Mouse (Mus musculus): ENCODE results near the gene Sigmar1.
"Not testable (repeated sequence)": the region's sequence is repeated elsewhere in the genome, so short reads cannot be mapped to it uniquely, and the experiment has no call there.

- TF ChIP-seq POLR2A (IDR thresholded peaks at IDR 0.05; ENCODE audit: insufficient read depth, low read depth, low read length); CTCF (IDR thresholded peaks at IDR 0.05); EP300 (IDR thresholded peaks at IDR 0.05; ENCODE audit: insufficient read depth, low read depth, low read length): not testable (repeated sequence)
Measured at GRCm38 (mm10) chr4:41699783-41700182, 56.2 kb downstream of the Sigmar1 start, which contains the start of gene Il11ra1.
